Mouse (Mus musculus): Measurements from ENCODE around the gene Hist2h2aa2.
"Not testable (repeated sequence)": the region's sequence is repeated elsewhere in the genome, so short reads cannot be mapped to it uniquely, and the experiment has no call there.

GRCm38 (mm10) chr3:96220131-96220764 lies 19.8 kb downstream of the Hist2h2aa2 start:
- peak; percentile 83 for TF ChIP-seq POLR2A (IDR thresholded peaks at IDR 0.05; ENCODE audit: insufficient read length, low read depth)
- TF ChIP-seq MYOD1 (IDR thresholded peaks at IDR 0.05; ENCODE audit: control insufficient read depth in 1 of 3, insufficient read length in 2 of 3, low read depth in 2 of 3): not testable (repeated sequence)

Measured in myocyte (in vitro differentiated cells).